Mouse (Mus musculus): ENCODE measurements around the gene Gcnt2.

DNA sequence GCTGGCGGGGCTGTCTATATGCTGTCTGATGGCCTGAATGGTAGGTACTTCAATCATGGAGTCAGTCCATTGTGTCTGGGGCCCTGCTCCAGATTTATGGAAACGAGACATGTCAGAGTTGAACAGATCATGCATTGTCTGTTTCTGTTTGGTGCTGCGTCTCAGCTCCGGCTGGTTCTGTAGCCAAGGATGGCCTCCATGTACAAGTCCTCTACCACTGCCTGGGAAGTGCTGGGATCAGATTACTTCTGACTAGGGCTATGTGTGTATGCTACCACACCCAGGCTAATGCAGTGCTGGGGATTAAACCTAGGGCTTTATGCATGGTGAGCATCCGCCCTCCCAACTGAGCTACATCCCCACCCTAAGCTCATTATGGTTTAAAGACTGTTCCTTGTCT lies 78.0 kb downstream of the Gcnt2 start:
- TF ChIP-seq POLR2A (IDR thresholded peaks at IDR 0.05; ENCODE audit: extremely low read depth, insufficient read depth, low read length) (no peak), CTCF (IDR thresholded peaks at IDR 0.05; ENCODE audit: extremely low read depth, insufficient read depth, low read length) (no peak)

All from cortical plate, adult 2 months (tissue).